Mouse (Mus musculus): Measurements from ENCODE around the gene Zkscan6. TPM values are rescaled to one million over a fixed set of nuclear protein-coding genes. Genes with fewer than 3 reads are reported as not detected.
A peak's percentile ranks its signal among the peaks of the same experiment; 100 is the strongest.

The Zkscan6 gene
- polyA plus RNA-seq, 1 experiment from 2014 or later: 9.0 TPM

GRCm38 (mm10) chr11:65776906-65777611 lies 29.9 kb upstream of the Zkscan6 start:
- Histone ChIP-seq H3K9ac (ENCODE audit: low read depth, low read length) (no peak overlapping the region), H3K4me2 (no peak overlapping the region), H3K4me1 (ENCODE audit: control insufficient read depth, insufficient read depth, low read length) (peaks cover 35% of the 10 kb centered on the region), H3K9me3 (replicated peaks; ENCODE audit: control insufficient read depth, low read length) (no peaks in the 10 kb centered on the region), H3K36me3 (ENCODE audit: control insufficient read depth, insufficient read depth, low read length) (no peaks in the 10 kb centered on the region), H3K27ac (ENCODE audit: low read depth, low read length) (no peak overlapping the region), H3K27me3 (ENCODE audit: control insufficient read depth, insufficient read depth, low read length) (no peaks in the 10 kb centered on the region), H3K4me3 (ENCODE audit: low read depth, low read length) (no peak overlapping the region)
- no peak for ATAC-seq (replicated peaks; ENCODE audit: insufficient number of reproducible peaks, low FRiP score, low TSS enrichment)
- WGBS (ENCODE audit: insufficient replicate concordance): 35% methylated on average over 2 of the region's 2 CpGs

DNA sequence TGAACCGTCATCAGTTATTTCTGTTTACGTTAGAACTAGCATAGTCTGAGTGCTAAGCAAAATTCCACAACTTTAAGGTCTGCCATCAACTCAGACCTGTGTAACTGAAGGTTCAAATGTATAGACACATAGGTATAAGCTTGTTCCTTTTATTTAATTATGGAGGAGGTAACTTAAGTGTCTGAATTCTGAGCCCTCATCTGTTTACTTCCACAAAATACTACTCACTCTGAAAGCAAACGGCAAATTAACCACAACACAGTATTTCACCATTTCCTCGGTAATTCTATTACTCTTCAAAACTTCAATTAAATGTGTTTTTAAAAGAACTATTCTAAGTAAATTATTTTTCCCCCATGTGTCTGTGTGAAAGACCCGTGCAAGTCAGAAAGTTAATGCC lies 29.2 kb upstream of the Zkscan6 start:
- Histone ChIP-seq H3K4me3 (ENCODE audit: low read depth, low read length) (no peak overlapping the region), H3K27me3 (ENCODE audit: control insufficient read depth, insufficient read depth, low read length) (no peaks in the 10 kb centered on the region), H3K9ac (ENCODE audit: low read depth, low read length) (no peak overlapping the region), H3K4me1 (ENCODE audit: control insufficient read depth, insufficient read depth, low read length) (peaks cover 35% of the 10 kb centered on the region), H3K4me2 (no peak overlapping the region), H3K27ac (ENCODE audit: low read depth, low read length) (no peak overlapping the region), H3K9me3 (replicated peaks; ENCODE audit: control insufficient read depth, low read length) (no peaks in the 10 kb centered on the region), H3K36me3 (ENCODE audit: control insufficient read depth, insufficient read depth, low read length) (no peaks in the 10 kb centered on the region)
- WGBS (ENCODE audit: insufficient replicate concordance): 56% methylated on average over 5 of the region's 5 CpGs
- no peak for ATAC-seq (replicated peaks; ENCODE audit: insufficient number of reproducible peaks, low FRiP score, low TSS enrichment)

GRCm38 (mm10) chr11:65779066-65779465 lies 27.9 kb upstream of the Zkscan6 start:
- Histone ChIP-seq H3K36me3 (ENCODE audit: control insufficient read depth, insufficient read depth, low read length) (no peaks in the 10 kb centered on the region), H3K27ac (ENCODE audit: low read depth, low read length) (no peak overlapping the region), H3K9me3 (replicated peaks; ENCODE audit: control insufficient read depth, low read length) (no peaks in the 10 kb centered on the region), H3K4me1 (ENCODE audit: control insufficient read depth, insufficient read depth, low read length) (peaks cover 29% of the 10 kb centered on the region), H3K4me3 (ENCODE audit: low read depth, low read length) (no peak overlapping the region), H3K9ac (ENCODE audit: low read depth, low read length) (no peak overlapping the region), H3K27me3 (ENCODE audit: control insufficient read depth, insufficient read depth, low read length) (no peaks in the 10 kb centered on the region), H3K4me2 (no peak overlapping the region)
- no peak for ATAC-seq (replicated peaks; ENCODE audit: insufficient number of reproducible peaks, low FRiP score, low TSS enrichment)
- 60% methylated on average over 1 of the region's 1 CpGs for WGBS (ENCODE audit: insufficient replicate concordance)

GRCm38 (mm10) chr11:65779578-65779977 lies 27.4 kb upstream of the Zkscan6 start:
- Histone ChIP-seq H3K9me3 (replicated peaks; ENCODE audit: control insufficient read depth, low read length) (no peaks in the 10 kb centered on the region), H3K9ac (ENCODE audit: low read depth, low read length) (no peak overlapping the region), H3K4me3 (ENCODE audit: low read depth, low read length) (no peak overlapping the region), H3K4me2 (no peak overlapping the region), H3K27ac (ENCODE audit: low read depth, low read length) (no peak overlapping the region), H3K4me1 (ENCODE audit: control insufficient read depth, insufficient read depth, low read length) (peaks cover 29% of the 10 kb centered on the region), H3K36me3 (ENCODE audit: control insufficient read depth, insufficient read depth, low read length) (no peaks in the 10 kb centered on the region), H3K27me3 (ENCODE audit: control insufficient read depth, insufficient read depth, low read length) (no peaks in the 10 kb centered on the region)
- WGBS (ENCODE audit: insufficient replicate concordance): 94% methylated on average over 1 of the region's 1 CpGs
- no peak for ATAC-seq (replicated peaks; ENCODE audit: insufficient number of reproducible peaks, low FRiP score, low TSS enrichment)

- H3K4me1 ChIP-seq (ENCODE audit: control insufficient read depth, insufficient read depth, low read length): peaks cover 34% of the 10 kb centered on the region
- H3K27me3 ChIP-seq (ENCODE audit: control insufficient read depth, insufficient read depth, low read length): no peaks in the 10 kb centered on the region
- H3K4me2 ChIP-seq: no peak overlapping the region
- H3K9ac ChIP-seq (ENCODE audit: low read depth, low read length): no peak overlapping the region
- WGBS (ENCODE audit: insufficient replicate concordance): 85% methylated on average over 3 of the region's 3 CpGs
- ATAC-seq (replicated peaks; ENCODE audit: insufficient number of reproducible peaks, low FRiP score, low TSS enrichment): no peak
- H3K27ac ChIP-seq (ENCODE audit: low read depth, low read length): no peak overlapping the region
- no peaks in the 10 kb centered on the region for H3K36me3 ChIP-seq (ENCODE audit: control insufficient read depth, insufficient read depth, low read length)
- no peaks in the 10 kb centered on the region for H3K9me3 ChIP-seq (replicated peaks; ENCODE audit: control insufficient read depth, low read length)
- H3K4me3 ChIP-seq (ENCODE audit: low read depth, low read length): no peak overlapping the region
These were observed 25.4 kb upstream of the Zkscan6 start for GRCm38 (mm10) chr11:65781596-65781995.

DNA sequence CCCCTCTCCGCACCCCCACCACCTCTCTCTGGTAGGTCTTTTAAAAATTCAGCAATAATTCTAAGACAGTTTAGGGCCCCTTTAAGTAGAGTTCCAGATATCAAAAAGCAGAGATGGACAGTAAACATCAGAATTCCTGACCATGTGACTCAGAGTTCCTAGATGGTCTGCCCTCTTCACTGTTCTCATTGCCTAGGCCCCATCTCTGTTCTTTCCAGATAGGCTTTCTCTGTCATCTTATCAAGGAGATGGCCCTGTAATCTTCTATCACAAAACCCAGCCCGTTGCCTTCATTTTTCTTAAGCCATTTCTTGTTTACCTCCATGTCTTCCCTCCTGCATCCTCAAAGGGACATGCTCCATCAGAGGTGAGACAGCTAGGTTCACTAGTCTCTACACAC lies 20.8 kb upstream of the Zkscan6 start:
- no peak for ATAC-seq (replicated peaks; ENCODE audit: insufficient number of reproducible peaks, low FRiP score, low TSS enrichment)
- Histone ChIP-seq H3K36me3 (ENCODE audit: control insufficient read depth, insufficient read depth, low read length) (no peaks in the 10 kb centered on the region), H3K4me1 (ENCODE audit: control insufficient read depth, insufficient read depth, low read length) (peaks cover 11% of the 10 kb centered on the region), H3K9me3 (replicated peaks; ENCODE audit: control insufficient read depth, low read length) (no peaks in the 10 kb centered on the region), H3K9ac (ENCODE audit: low read depth, low read length) (no peak overlapping the region), H3K4me2 (peak overlapping the region; percentile 82), H3K4me3 (ENCODE audit: low read depth, low read length) (peak overlapping the region; percentile 1; the same call in 1 of the 2 replicates), H3K27ac (ENCODE audit: low read depth, low read length) (no peak overlapping the region), H3K27me3 (ENCODE audit: control insufficient read depth, insufficient read depth, low read length) (no peaks in the 10 kb centered on the region)
- WGBS (ENCODE audit: insufficient replicate concordance): 61% methylated on average over 2 of the region's 2 CpGs

DNA sequence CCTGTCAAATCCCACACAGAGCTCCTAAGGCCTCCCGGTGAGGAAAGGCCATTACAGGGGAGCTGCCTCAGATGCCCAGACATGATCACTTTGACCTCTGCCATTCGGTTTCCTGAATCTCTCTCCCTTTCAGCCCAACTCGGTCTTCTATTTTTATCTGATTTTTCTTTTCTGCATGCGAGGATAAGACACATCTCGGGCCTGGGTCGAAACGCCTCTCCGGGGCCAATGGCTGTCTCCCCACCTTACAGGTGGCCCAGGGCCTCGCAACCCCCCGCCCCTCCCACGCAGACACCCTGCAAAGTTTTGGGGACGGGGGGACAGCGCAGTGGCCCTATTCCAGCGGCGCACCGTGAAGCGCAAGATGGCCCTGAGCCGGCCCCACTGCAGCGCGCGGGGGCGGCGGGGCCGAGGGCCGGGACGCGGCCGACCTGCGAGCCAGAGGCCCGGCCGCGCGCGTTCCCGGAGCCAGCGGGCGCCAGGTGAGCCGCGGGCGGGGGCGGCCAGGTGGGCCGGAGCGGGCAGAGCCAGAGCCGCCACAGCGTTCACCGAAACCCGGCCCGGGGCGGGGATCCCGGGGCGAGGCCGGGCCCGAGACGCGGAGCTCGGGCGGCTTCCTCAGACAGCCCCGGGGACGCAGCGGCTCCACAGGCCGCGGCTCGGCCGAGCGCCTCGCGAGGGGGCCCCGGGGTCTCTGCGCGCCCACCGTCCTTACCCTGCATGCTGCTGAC lies 19.4 kb upstream of the Zkscan6 start:
- Histone ChIP-seq H3K27me3 (ENCODE audit: control insufficient read depth, insufficient read depth, low read length) (no peaks in the 10 kb centered on the region), H3K9ac (ENCODE audit: low read depth, low read length) (peak overlapping the region; percentile 97), H3K9me3 (replicated peaks; ENCODE audit: control insufficient read depth, low read length) (no peaks in the 10 kb centered on the region), H3K4me3 (ENCODE audit: low read depth, low read length) (peak overlapping the region; percentile 97), H3K4me1 (ENCODE audit: control insufficient read depth, insufficient read depth, low read length) (peaks cover 11% of the 10 kb centered on the region), H3K36me3 (ENCODE audit: control insufficient read depth, insufficient read depth, low read length) (no peaks in the 10 kb centered on the region), H3K27ac (ENCODE audit: low read depth, low read length) (peak overlapping the region; percentile 87), H3K4me2 (peak overlapping the region; percentile 82)
- ATAC-seq (replicated peaks; ENCODE audit: insufficient number of reproducible peaks, low FRiP score, low TSS enrichment): peak; percentile 71
- WGBS (ENCODE audit: insufficient replicate concordance): 1% methylated on average over 53 of the region's 71 CpGs

GRCm38 (mm10) chr11:65788154-65788553 lies 18.8 kb upstream of the Zkscan6 start, which contains the start of gene Map2k4:
Gene Map2k4 (minus strand): TSS chr11:65788297.
- Histone ChIP-seq H3K27ac (ENCODE audit: low read depth, low read length) (peak within 1 kb of the TSS; percentile 87), H3K27me3 (ENCODE audit: control insufficient read depth, insufficient read depth, low read length) (no peaks in the 10 kb centered on the region), H3K4me3 (ENCODE audit: low read depth, low read length) (peak within 1 kb of the TSS; percentile 97), H3K4me1 (ENCODE audit: control insufficient read depth, insufficient read depth, low read length) (peaks cover 11% of the 10 kb centered on the region), H3K36me3 (ENCODE audit: control insufficient read depth, insufficient read depth, low read length) (no peaks in the 10 kb centered on the region), H3K9me3 (replicated peaks; ENCODE audit: control insufficient read depth, low read length) (no peaks in the 10 kb centered on the region), H3K9ac (ENCODE audit: low read depth, low read length) (peak within 1 kb of the TSS; percentile 97), H3K4me2 (peak within 1 kb of the TSS; percentile 82)
- peak; percentile 99 for ATAC-seq (replicated peaks; ENCODE audit: insufficient number of reproducible peaks, low FRiP score, low TSS enrichment)
- WGBS (ENCODE audit: insufficient replicate concordance): under 1% methylated on average over 36 of the region's 36 CpGs

All from heart, embryonic 11.5 days (tissue).